Mouse (Mus musculus): ENCODE data around the gene Tmem176b. TPM values are rescaled to one million over a fixed set of nuclear protein-coding genes. Genes with fewer than 3 reads are reported as not detected.

The Tmem176b gene
- polyA plus RNA-seq, 1 experiment: 8.0 TPM

DNA sequence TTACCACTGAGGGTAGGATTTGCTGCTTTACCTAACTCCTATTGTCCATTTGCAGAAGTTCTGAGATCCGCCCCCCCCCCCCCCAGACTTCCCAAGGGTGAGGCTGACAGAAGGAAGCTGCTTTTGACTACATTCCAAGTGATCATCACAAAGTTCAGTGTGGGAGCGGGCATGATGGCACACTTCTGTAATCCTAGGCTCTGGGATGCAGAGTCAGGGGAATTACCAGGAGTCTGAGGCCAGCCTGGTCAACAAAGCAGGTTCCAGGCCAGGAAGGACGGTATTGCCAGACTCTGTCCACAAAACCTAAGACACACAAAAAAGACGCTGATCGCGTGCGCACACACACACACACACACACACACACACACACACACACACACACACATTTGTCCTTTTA, 22.2 kb upstream of the Tmem176b start:
- Histone ChIP-seq H3K4me3 (ENCODE audit: insufficient read depth, poor library complexity, severe bottlenecking) (no peak overlapping the region), H3K27me3 (ENCODE audit: control insufficient read depth, insufficient read depth, insufficient read length) (no peaks in the 10 kb centered on the region), H3K79me2 (ENCODE audit: control insufficient read depth, insufficient read depth) (no peaks in the 10 kb centered on the region), H3ac (ENCODE audit: control insufficient read depth, insufficient read length, low read depth) (no peak overlapping the region), H3K79me3 (ENCODE audit: low read depth) (no peaks in the 10 kb centered on the region), H3K36me3 (ENCODE audit: control insufficient read depth, insufficient read depth) (no peaks in the 10 kb centered on the region)
- TF ChIP-seq FOSL1 (IDR thresholded peaks at IDR 0.05; ENCODE audit: insufficient read depth, low read length, poor library complexity, severe bottlenecking) (no peak), CTCF (IDR thresholded peaks at IDR 0.05; ENCODE audit: control insufficient read depth, insufficient read depth, insufficient read length) (no peak), MAX (IDR thresholded peaks at IDR 0.05) (no peak), MYOD1 (IDR thresholded peaks at IDR 0.05; ENCODE audit: control insufficient read depth, insufficient read length, low read depth) (no peak)

DNA sequence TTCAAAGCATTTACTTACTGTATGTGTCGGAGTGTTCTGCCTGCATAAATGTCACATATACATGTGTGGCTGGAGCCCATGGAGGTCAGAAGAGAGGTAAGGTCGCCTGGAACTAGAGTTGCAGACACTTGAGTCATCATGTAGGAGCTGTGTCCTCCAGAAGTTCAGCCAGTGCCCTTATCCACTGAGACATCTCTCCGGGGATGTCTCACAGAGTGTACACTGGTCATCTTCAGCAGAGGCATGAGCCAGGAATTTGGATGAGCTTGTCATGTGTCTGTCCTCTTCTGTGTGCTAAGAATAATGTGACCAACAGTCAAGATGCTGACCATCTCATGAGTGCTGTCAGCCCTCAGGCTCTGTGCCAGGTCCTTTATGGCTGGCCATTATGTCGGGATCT, 21.5 kb upstream of the Tmem176b start:
- no peaks in the 10 kb centered on the region for H3K27me3 ChIP-seq (ENCODE audit: control insufficient read depth, insufficient read depth, insufficient read length)
- H3K4me3 ChIP-seq (ENCODE audit: insufficient read depth, poor library complexity, severe bottlenecking): no peak overlapping the region

DNA sequence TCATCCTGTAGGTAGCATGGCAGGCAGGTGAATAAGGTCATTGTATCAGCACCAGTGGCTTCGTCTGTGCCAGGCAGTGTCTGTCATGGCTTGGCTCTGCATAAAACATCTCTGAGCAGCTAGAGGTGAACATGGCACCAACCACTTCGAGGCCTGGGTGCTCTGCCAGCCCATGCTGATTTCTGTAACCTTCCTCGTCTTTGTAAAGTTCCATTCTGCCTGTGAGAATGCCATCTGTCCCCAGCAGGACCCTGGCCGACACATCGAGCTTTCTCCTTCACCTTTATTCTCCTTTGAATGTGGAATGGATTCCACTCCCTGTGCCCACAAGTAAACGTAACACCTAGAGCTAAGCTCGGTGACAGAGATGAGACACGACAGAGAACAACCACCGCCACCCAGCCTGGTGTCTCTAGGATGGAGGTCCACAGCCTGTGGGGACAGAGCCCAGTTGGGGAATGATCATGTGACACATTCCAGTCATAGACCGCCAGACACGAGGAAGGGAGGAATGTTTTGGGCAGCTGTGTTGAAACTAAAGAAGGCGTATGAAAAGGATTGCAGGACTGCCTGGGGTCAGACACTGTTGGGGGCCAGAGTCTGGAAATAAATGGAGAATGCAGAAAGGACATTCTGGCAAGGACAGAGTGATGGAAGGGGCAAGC, 20.5 kb upstream of the Tmem176b start:
- H3K79me3 ChIP-seq (ENCODE audit: low read depth): no peaks in the 10 kb centered on the region
- H3K36me3 ChIP-seq (ENCODE audit: control insufficient read depth, insufficient read depth): no peaks in the 10 kb centered on the region
- H3ac ChIP-seq (ENCODE audit: control insufficient read depth, insufficient read length, low read depth): no peak overlapping the region
- H3K79me2 ChIP-seq (ENCODE audit: control insufficient read depth, insufficient read depth): no peaks in the 10 kb centered on the region
- no peaks in the 10 kb centered on the region for H3K27me3 ChIP-seq (ENCODE audit: control insufficient read depth, insufficient read depth, insufficient read length)
- TF ChIP-seq CTCF (IDR thresholded peaks at IDR 0.05; ENCODE audit: control insufficient read depth, insufficient read depth, insufficient read length) (no peak), MYOG (IDR thresholded peaks at IDR 0.05; ENCODE audit: control insufficient read depth, extremely low read depth, insufficient read length) (no peak), MYOD1 (IDR thresholded peaks at IDR 0.05; ENCODE audit: control insufficient read depth, insufficient read length, low read depth) (no peak), MAX (IDR thresholded peaks at IDR 0.05) (no peak), CEBPB (IDR thresholded peaks at IDR 0.05; ENCODE audit: low read depth) (no peak), USF1 (IDR thresholded peaks at IDR 0.05; ENCODE audit: low read depth) (no peak), FOSL1 (IDR thresholded peaks at IDR 0.05; ENCODE audit: insufficient read depth, low read length, poor library complexity, severe bottlenecking) (no peak)
- H3K4me3 ChIP-seq (ENCODE audit: insufficient read depth, poor library complexity, severe bottlenecking): no peak overlapping the region

More for the DNA sequence above, 21.5 kb upstream of the Tmem176b start:
- TF ChIP-seq USF1 (IDR thresholded peaks at IDR 0.05; ENCODE audit: low read depth) (no peak), CTCF (IDR thresholded peaks at IDR 0.05; ENCODE audit: control insufficient read depth, insufficient read depth, insufficient read length) (no peak), FOSL1 (IDR thresholded peaks at IDR 0.05; ENCODE audit: insufficient read depth, low read length, poor library complexity, severe bottlenecking) (no peak), CEBPB (IDR thresholded peaks at IDR 0.05; ENCODE audit: low read depth) (no peak), MYOD1 (IDR thresholded peaks at IDR 0.05; ENCODE audit: control insufficient read depth, insufficient read length, low read depth) (no peak), MYOG (IDR thresholded peaks at IDR 0.05; ENCODE audit: control insufficient read depth, extremely low read depth, insufficient read length) (no peak), MAX (IDR thresholded peaks at IDR 0.05) (no peak)
- no peaks in the 10 kb centered on the region for H3K36me3 ChIP-seq (ENCODE audit: control insufficient read depth, insufficient read depth)
- H3K79me2 ChIP-seq (ENCODE audit: control insufficient read depth, insufficient read depth): no peaks in the 10 kb centered on the region
- H3ac ChIP-seq (ENCODE audit: control insufficient read depth, insufficient read length, low read depth): no peak overlapping the region
- H3K79me3 ChIP-seq (ENCODE audit: low read depth): no peaks in the 10 kb centered on the region

DNA sequence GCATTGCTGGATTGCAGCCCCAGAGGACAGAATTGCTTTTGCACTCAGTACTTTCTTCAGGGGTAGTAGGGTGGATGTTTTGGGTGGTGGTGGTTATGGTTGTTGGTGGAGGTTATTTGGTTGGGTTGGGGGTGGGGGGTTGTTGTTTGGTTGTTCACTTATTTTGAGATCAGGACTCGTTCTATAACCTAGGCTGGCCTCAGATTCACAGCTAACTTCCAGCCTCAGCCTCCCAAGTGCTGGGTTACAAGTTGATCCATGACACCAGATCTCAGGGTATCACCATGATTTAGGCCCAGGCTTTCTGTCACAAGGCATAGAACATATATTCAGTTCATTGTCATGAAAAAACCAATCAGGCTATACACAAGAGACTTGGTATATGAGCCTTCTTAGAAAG, 19.6 kb upstream of the Tmem176b start:
- Histone ChIP-seq H3K79me2 (ENCODE audit: control insufficient read depth, insufficient read depth) (no peaks in the 10 kb centered on the region), H3ac (ENCODE audit: control insufficient read depth, insufficient read length, low read depth) (no peak overlapping the region), H3K79me3 (ENCODE audit: low read depth) (no peaks in the 10 kb centered on the region), H3K36me3 (ENCODE audit: control insufficient read depth, insufficient read depth) (no peaks in the 10 kb centered on the region), H3K27me3 (ENCODE audit: control insufficient read depth, insufficient read depth, insufficient read length) (no peaks in the 10 kb centered on the region), H3K4me3 (ENCODE audit: insufficient read depth, poor library complexity, severe bottlenecking) (no peak overlapping the region)
- TF ChIP-seq USF1 (IDR thresholded peaks at IDR 0.05; ENCODE audit: low read depth) (no peak), MYOD1 (IDR thresholded peaks at IDR 0.05; ENCODE audit: control insufficient read depth, insufficient read length, low read depth) (no peak), CTCF (IDR thresholded peaks at IDR 0.05; ENCODE audit: control insufficient read depth, insufficient read depth, insufficient read length) (no peak), MAX (IDR thresholded peaks at IDR 0.05) (no peak), CEBPB (IDR thresholded peaks at IDR 0.05; ENCODE audit: low read depth) (no peak), MYOG (IDR thresholded peaks at IDR 0.05; ENCODE audit: control insufficient read depth, extremely low read depth, insufficient read length) (no peak), FOSL1 (IDR thresholded peaks at IDR 0.05; ENCODE audit: insufficient read depth, low read length, poor library complexity, severe bottlenecking) (no peak)

DNA sequence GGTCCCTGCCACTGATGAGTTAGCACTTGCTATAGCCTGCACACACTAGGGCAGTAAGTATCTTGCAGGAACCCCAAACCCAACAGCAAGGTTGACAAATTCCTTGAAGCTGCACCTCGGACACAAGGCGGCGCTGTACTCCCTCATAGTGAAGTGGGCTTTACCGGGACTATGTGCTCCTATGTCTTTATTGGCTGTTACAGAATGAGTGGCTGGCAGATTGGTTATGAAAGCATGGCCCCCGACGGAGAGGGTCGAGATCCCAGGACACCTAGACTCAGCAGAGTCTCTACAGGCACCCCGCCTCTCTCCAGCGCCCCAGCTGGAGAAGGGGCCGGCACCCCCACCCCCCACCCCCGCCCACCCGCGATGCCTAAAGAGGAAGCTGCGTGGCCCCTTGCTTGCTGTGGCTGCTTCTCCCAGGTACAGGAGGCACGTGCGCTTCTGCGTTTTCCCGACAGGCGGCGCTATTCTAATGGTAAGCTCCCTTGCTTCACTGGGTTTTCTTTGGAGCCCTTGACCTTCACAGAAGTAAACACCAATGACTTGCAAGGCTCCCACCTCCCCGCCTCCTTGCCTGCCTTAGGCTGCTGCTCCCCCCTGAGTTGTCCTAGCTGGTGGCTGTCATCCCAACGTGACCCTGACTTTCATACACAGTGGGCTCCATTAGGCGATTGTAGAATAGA, 19.0 kb upstream of the Tmem176b start:
- H3ac ChIP-seq (ENCODE audit: control insufficient read depth, insufficient read length, low read depth): no peak overlapping the region
- no peaks in the 10 kb centered on the region for H3K79me2 ChIP-seq (ENCODE audit: control insufficient read depth, insufficient read depth)
- H3K36me3 ChIP-seq (ENCODE audit: control insufficient read depth, insufficient read depth): no peaks in the 10 kb centered on the region
- no peaks in the 10 kb centered on the region for H3K27me3 ChIP-seq (ENCODE audit: control insufficient read depth, insufficient read depth, insufficient read length)
- TF ChIP-seq MAX (IDR thresholded peaks at IDR 0.05): no peak
- TF ChIP-seq CTCF (IDR thresholded peaks at IDR 0.05; ENCODE audit: control insufficient read depth, insufficient read depth, insufficient read length): no peak
- no peak for TF ChIP-seq FOSL1 (IDR thresholded peaks at IDR 0.05; ENCODE audit: insufficient read depth, low read length, poor library complexity, severe bottlenecking)
- TF ChIP-seq CEBPB (IDR thresholded peaks at IDR 0.05; ENCODE audit: low read depth): no peak
- no peak for TF ChIP-seq MYOD1 (IDR thresholded peaks at IDR 0.05; ENCODE audit: control insufficient read depth, insufficient read length, low read depth)
- TF ChIP-seq MYOG (IDR thresholded peaks at IDR 0.05; ENCODE audit: control insufficient read depth, extremely low read depth, insufficient read length): no peak
- TF ChIP-seq USF1 (IDR thresholded peaks at IDR 0.05; ENCODE audit: low read depth): no peak
- H3K4me3 ChIP-seq (ENCODE audit: insufficient read depth, poor library complexity, severe bottlenecking): no peak overlapping the region
- no peaks in the 10 kb centered on the region for H3K79me3 ChIP-seq (ENCODE audit: low read depth)
